Mouse (Mus musculus): ENCODE results near the gene Zfp872. TPM values are rescaled to one million over a fixed set of nuclear protein-coding genes. Genes with fewer than 3 reads are reported as not detected.
A peak's percentile ranks its signal among the peaks of the same experiment; 100 is the strongest.
"Not testable (repeated sequence)": the region's sequence is repeated elsewhere in the genome, so short reads cannot be mapped to it uniquely, and the experiment has no call there.

Gene Zfp872
- total RNA-seq, 1 experiment from 2014 or later, result 2.0 TPM

DNA sequence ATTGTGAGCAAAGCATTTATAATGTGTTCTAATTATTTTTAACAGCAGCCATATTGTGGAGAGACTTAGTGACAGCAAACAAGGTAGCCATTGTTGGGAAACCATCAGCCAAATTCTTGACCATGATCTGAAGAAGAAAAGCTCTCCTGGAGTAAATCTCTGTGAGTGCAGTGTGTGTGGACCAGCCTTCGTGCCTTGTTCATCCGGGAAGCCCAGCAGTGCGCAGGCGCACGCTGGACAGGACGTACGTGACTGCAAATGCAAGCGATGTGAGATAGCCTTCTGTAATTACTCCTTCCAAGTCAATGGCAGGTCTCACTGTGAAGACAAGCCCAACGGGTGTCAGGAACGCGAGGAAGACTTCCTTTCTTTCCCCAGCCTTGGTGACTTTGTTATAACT lies 18.6 kb upstream of the Zfp872 start:
- DNase-seq, result no peak

DNA sequence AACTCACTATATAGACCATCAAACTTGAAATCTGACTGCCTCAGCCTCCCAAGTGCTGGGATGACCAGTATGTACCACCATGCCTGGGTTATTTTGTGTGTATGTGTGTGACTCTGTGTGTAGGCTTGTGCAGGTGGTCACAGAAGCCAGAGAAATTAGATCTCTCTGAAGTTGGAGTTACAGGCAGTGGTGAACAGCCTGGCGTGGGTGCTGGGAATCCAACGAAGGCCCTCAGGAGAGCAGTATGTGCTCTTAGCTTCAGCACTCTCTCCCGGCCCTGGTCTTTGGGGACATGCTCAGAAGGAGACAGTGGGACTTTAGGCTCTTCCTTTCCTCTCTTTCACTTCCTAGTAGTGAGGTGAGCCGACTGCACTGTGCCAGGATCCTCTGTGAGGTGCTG lies 15.6 kb upstream of the Zfp872 start:
- DNase-seq, result no peak

DNA sequence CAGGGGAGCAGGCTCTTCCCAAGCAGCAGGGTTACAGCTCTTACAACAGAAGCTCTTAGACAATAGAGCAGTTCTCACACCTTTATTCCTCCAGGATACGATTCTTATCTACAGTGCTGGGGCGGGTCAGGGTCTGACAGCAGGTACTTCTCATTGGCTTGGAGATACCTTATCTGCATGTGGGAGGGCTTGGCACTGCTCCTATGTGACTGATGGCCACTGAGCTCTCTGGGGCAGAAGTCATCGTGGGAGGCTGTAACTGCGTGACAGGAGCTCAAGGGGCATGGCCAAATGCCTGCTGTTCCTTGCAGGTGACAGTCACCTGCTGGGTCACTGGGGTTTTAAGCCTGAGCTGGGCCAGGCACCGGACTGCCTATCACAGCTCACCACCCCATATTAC lies 8.5 kb downstream of the Zfp872 start:
- no peak for DNase-seq

DNA sequence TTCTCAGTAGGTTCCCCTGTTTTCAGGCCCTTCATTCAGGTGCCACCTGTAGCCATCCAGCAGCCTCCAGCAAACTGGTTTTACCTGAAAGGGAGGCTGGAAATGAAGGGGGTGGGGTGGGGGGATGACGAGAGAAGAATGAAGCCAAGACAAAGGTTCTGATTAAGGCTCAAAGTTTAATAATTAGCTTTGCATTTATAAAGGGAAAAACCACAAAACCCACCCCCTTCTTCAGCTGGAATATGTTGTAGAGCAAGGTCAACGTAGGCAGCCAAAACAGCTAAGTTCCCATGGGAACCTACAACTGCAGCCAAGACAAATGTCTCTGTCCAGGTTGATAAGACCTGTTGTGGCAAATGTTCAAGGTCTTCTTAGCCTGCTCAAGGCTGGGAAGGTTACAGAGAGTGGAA lies 25.9 kb downstream of the Zfp872 start:
- peak; percentile 68 for DNase-seq

- DNase-seq, result no peak
These were observed 26.7 kb downstream of the Zfp872 start for GRCm38 (mm10) chr9:22214549-22214948.

GRCm38 (mm10) chr9:22216705-22217104 lies 28.8 kb downstream of the Zfp872 start:
- no peak for DNase-seq

DNA sequence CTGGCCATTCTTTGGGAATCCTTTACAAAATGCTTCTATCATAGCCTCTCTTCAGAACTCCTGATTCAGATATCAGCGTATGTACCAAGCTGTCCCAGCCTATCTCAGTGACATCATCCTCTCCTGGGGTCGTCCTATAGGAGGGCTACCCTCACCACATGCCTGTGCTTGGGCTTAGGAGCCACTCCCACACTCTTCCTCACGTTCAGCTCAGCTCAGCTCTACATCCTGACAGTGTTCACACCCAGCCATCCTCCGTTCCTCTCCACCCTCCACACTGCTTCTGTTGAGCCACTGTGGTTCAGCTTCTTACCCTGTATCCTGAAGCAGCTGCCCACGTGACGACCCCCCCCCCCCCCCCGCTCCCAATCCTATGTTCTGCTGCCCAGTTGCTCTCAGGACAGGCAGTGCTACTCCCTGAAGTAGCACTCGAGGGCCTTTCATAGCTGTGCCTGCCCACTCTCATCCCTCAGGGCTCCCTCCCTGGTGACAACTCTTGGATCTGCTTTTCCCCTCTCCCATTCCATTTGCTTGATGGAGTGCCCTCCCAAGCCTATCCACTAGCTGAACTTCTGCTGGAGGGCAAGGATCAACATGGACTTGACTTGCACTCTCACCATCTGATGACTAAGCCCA lies 30.1 kb downstream of the Zfp872 start:
- DNase-seq, result no peak

GRCm38 (mm10) chr9:22224066-22224465 lies 36.2 kb downstream of the Zfp872 start:
- DNase-seq, result no peak

DNA sequence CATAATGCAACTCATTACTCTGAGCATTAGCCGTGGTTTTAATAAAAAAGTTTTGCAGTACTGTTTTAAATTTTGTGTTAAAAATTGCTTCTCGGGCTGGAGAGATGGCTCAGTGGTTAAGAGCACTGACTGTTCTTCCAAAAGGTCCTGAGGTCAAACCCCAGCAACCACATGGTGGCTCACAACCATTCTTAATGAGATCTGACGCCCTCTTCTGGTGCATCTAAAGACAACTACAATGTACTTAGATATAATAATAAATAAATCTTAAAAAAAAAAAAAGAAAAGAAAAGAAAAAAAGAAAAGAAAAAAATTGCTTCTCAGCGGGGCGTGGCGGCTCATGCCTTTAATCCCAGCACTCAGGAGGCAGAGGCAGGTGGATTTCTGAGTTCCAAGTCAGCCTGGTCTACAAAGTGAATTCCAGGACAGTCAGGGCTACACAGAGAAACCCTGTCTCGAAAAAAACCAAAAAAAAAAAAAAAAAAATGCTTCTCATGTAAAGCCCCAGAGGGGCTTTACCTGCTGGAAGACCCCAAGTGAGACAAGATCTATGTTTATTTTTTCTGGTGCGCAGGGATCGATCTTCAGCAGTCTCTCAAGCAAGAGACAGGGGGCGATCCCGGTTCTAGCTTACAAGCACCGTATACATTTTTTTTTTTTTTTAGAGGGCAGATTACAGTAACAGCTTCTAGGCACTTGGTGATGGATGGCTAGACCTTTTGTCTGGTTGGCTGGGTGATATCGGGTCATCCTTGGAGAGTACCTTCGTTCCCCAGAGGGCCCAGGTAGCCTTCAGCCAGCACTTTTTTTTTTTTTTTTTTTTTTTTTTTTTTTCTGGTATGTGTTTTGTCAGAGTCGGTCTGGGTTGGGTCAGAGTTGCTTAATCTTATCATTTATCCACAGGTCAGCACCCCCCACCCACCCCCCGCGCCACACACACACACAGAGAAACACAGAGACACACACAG lies 36.9 kb downstream of the Zfp872 start:
- DNase-seq, result peak; percentile 55

DNA sequence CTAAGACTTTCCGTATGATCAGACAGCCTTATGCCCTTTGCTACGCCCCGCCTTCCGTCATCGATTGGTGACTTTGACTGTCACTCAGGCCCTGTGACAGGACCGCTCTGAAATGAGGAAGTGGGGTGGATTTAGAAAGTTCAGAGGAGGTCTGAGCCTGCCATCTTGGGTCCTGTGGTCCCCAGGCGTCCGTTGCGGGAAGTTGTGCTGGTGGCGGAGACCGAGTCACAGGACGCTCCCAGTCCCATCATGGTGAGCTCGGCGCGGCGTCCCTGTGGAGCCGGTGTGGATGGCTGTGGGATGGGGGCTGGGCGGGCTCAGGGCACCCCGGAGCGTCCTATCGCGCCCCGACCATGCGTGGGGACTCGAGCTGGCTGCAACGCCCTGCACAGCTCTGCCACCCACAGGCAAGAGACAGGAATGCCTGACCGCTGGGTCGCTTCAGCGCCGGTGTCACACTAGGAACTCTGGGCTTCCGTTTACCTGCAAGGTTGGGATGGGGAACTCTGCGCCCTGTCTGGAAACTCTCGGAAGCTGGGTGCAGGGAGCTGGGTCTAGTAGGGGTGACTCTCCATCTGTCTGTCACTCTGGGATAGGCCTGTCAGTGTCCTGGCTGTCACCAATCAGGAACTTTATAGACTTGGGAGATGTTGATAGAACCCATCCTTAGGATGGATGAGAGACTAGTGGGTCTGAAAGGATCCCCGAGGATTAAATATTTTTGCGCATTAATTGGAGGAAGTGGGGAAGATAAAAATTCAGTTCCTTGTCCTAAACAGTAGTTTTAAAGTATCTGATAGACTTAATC lies 37.9 kb downstream of the Zfp872 start, which contains the start of gene Zfp809:
Gene Zfp809 (plus strand): TSS at position 134 of the 808 bp plus-strand sequence.
- DNase-seq, result peak; percentile 99

GRCm38 (mm10) chr9:22226389-22226673 lies 38.4 kb downstream of the Zfp872 start:
- DNase-seq, result not testable (repeated sequence)

DNA sequence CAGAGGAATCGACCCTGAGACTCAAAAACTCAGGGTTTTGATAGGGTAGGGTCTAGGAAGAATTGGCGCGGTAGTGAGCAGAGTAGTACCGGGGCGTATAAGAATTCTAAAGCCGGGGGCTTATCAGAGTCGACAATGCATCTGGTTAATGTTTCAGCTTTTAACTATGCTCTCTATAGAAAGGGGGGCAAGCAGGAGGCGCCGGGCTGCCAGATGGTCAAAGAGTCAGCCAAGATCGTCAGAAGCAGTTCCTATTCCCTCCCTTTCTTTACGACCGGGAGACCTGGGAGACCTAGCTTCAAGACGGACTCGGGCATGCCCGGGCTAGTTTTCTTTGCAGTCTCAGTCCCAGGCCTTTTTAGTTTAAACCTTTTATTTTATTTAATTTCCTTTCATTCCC lies 39.0 kb downstream of the Zfp872 start:
- DNase-seq, result peak; percentile 36

GRCm38 (mm10) chr9:22229386-22230026 lies 41.6 kb downstream of the Zfp872 start:
- DNase-seq, result no peak

DNA sequence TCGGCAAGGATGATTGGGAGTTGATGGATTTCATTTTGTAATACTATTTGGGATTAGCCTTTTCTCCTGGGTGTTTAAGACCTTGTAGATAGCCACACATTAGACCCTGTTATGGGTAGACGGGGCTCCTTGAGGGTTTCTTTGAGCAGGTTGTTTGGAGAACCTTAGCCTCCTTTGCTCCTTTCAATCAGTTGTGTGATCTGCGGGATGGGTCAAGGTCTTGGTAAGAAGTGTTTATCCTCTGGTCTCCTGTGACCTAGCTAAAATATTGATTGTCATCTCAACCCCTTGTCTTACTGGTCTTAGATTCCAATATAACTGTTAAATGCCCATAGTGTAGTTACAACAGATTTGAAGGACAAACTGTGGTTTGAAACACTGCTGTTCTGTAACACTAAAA lies 42.2 kb downstream of the Zfp872 start:
- DNase-seq, result no peak

- DNase-seq, result no peak
These were observed 42.7 kb downstream of the Zfp872 start for GRCm38 (mm10) chr9:22230556-22230955.

DNA sequence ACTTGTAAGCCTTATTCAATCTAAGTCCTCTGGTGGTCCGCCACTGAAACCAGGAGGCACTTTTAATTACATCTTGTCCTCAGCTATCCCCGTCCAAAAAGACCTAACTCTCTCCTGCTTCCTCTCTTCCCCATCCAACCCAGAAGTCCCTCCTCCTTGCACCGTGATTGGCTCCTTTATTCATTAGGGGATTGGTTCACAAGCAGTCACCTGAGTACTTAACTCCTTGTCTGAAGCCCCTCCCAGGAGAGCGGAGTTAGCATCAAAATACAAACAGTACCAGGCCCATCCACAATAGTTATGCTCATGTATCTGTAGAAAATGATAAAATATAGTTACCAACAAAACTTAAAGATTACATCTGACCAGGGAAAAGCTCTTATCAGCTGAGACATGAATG lies 52.1 kb downstream of the Zfp872 start:
- DNase-seq, result no peak

DNA sequence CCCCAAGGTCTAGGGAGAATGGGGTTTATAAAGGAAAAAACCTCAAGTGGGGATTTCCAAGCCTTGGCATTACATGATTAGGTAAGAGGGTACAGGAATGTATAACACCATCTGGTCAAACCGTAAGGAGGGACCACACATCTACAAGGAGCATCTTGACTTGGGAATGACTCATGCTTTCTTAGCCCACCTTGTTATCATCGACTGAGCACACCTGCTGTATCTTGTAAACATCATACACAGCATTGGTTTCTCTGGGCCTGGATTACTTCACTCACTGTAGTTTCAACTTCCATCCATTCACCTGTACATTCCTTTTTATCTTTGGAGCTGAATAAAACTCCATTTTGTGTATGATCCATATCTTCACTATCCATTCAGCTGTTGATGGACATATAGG lies 56.4 kb downstream of the Zfp872 start:
- no peak for DNase-seq

Other genes with a start within 250 kb of the Zfp872 start
- gene Swsap1, start 232.3 kb upstream of the Zfp872 start, total RNA-seq (2021), result 13.1 and 13.7 TPM in 2 replicates
- 3.8 and 4.1 TPM in 2 replicates for gene Epor, start 224.6 kb upstream of the Zfp872 start, total RNA-seq (2021)
- 18.1 and 19.0 TPM in 2 replicates for gene Rgl3, start 198.6 kb upstream of the Zfp872 start, total RNA-seq (2021)
- gene Ccdc151, start 185.5 kb upstream of the Zfp872 start, total RNA-seq (2021), result 0.45 and 0.56 TPM in 2 replicates
- gene Prkcsh, start 185.3 kb upstream of the Zfp872 start, total RNA-seq (2021), result 133 and 135 TPM in 2 replicates
- gene Elavl3, start 136.1 kb upstream of the Zfp872 start, total RNA-seq (2021), result 2.4 and 3.0 TPM in 2 replicates
- gene Gm49318, start 116.8 kb upstream of the Zfp872 start, total RNA-seq (2021), result not detected in 2 replicates
- gene Zfp653, start 116.7 kb upstream of the Zfp872 start, total RNA-seq (2021), result 9.1 and 10.1 TPM in 2 replicates
- 74.9 and 80.6 TPM in 2 replicates for gene Ecsit, start 102.7 kb upstream of the Zfp872 start, total RNA-seq (2021)
- gene Cnn1, start 88.9 kb upstream of the Zfp872 start, total RNA-seq (2021), result 0.56 and 7.1 TPM in 2 replicates
- 66.9 and 74.2 TPM in 2 replicates for gene Elof1, start 70.9 kb upstream of the Zfp872 start, total RNA-seq (2021)
- gene Acp5, start 52.4 kb upstream of the Zfp872 start, total RNA-seq (2021), result 30.3 and 39.2 TPM in 2 replicates
- 47.7 and 51.8 TPM in 2 replicates for gene Pigyl, start 31.2 kb upstream of the Zfp872 start, total RNA-seq (2021)
- 33.5 and 39.9 TPM in 2 replicates for gene Zfp809, start 37.6 kb downstream of the Zfp872 start, total RNA-seq (2021)
- gene Zfp599, start 71.8 kb downstream of the Zfp872 start, total RNA-seq (2021), result 0.96 and 1.4 TPM in 2 replicates
- 8.0 and 10.2 TPM in 2 replicates for gene Zfp810, start 119.6 kb downstream of the Zfp872 start, total RNA-seq (2021)
- 16.4 and 17.5 TPM in 2 replicates for gene Anln, start 201.1 kb downstream of the Zfp872 start, total RNA-seq (2021)
- 3.6 and 4.9 TPM in 2 replicates for gene 9530077C05Rik, start 223.4 kb downstream of the Zfp872 start, total RNA-seq (2021)